Mouse (Mus musculus) spleen, adult 2 months (tissue): ENCODE data around the gene Slco2a1.

Experiments
- CTCF ChIP-seq: fragments of 200-500 bp; IDR thresholded peaks from 2 replicates; pipeline ENCODE4 v1.5.1; 2011; ENCODE audit warnings: mild to moderate bottlenecking, inconsistent platforms; ENCODE audit not compliant: insufficient read depth, insufficient read length, insufficient replicate concordance; ENCODE audit errors: extremely low read depth
- POLR2A ChIP-seq: fragments of 200-500 bp; IDR thresholded peaks from 2 replicates; pipeline ENCODE4 v1.6.1; 2011; ENCODE audit warnings: low read depth, low read length, inconsistent platforms

DNA sequence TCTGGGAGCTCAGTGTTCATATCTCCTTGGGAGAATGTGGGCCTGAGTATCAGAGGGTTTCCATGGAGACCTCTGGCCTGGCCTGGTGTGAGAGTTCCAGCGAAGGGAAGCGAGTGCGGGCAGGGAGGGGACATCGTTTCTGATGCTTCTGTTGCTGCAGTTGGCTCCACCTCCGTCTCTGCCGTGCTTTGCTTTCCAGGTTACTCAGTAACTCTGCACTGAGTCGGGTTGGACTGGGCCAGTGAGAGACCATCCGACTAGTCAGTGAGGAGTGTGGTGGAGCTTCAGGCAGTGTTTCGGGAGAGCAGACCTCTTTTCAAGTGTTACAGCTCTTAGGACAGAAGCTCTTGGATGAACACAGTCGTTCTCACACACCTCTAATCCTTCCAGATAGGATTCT is 8.6 kb upstream of the Slco2a1 start:
- TF ChIP-seq CTCF: no peak
- TF ChIP-seq POLR2A: no peak
